Mouse (Mus musculus): Measurements from ENCODE around the gene Ufd1.

DNA sequence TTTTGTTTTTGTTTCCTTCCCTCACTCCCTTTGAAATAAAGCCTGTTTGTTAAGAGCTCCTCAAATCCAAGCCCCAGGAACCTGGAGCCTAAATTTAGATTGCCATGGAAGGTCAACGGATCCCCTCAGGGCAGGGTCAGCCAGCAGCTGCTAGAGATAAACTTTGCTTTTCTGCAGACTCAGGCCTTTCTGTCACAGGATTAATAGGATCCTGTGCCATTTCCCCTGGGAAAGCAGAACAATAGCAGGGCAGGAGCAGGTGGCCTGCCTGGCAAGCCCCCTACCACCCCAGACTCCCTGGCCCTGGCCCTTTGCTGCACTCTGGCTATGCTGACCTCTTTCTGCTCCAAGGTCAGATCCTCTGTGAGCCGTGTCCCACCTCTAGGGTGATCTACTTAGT, 37.6 kb upstream of the Ufd1 start:
- no peak for TF ChIP-seq POLR2A (IDR thresholded peaks at IDR 0.05; ENCODE audit: low read depth, low read length)
- no peak for TF ChIP-seq CTCF (IDR thresholded peaks at IDR 0.05; ENCODE audit: extremely low read depth, insufficient read depth, insufficient read length, insufficient replicate concordance)

Data from spleen, adult 2 months (tissue).